Mouse (Mus musculus): ENCODE data around the gene Ptpre.
A peak's percentile ranks its signal among the peaks of the same experiment; 100 is the strongest.
"Not testable (repeated sequence)": the region's sequence is repeated elsewhere in the genome, so short reads cannot be mapped to it uniquely, and the experiment has no call there.

Ptpre gene

GRCm38 (mm10) chr7:135609028-135609427 lies 71.7 kb downstream of the Ptpre start:
- DNase-seq = no peak

GRCm38 (mm10) chr7:135609655-135610054 lies 72.4 kb downstream of the Ptpre start:
- DNase-seq = no peak

GRCm38 (mm10) chr7:135612276-135612675 lies 75.0 kb downstream of the Ptpre start:
- no peak for DNase-seq

DNA sequence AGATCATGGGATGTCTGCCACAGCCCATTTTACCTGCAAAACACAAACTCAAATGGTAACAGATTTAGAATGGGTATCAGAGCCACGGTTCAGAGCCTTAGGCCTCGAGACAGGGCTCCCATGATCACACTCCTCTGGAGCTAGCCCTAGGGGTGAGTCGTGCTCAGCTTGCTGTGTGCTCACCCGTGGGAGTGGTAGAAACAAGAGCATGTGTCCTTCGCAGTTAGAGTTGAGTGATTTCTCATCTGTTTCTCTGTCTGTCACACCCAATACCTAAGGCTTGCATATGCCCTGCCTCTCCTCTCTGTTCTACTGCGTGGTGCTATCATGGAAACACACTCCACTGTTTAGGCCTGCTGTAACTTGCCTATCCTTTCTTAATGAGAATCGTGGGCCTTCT lies 75.5 kb downstream of the Ptpre start:
- DNase-seq = no peak

- DNase-seq = no peak
Observed at GRCm38 (mm10) chr7:135613380-135613779, 76.1 kb downstream of the Ptpre start.

GRCm38 (mm10) chr7:135614892-135615291 lies 77.6 kb downstream of the Ptpre start:
- DNase-seq = no peak

GRCm38 (mm10) chr7:135616479-135616878 lies 79.2 kb downstream of the Ptpre start:
- not testable (repeated sequence) for DNase-seq

DNA sequence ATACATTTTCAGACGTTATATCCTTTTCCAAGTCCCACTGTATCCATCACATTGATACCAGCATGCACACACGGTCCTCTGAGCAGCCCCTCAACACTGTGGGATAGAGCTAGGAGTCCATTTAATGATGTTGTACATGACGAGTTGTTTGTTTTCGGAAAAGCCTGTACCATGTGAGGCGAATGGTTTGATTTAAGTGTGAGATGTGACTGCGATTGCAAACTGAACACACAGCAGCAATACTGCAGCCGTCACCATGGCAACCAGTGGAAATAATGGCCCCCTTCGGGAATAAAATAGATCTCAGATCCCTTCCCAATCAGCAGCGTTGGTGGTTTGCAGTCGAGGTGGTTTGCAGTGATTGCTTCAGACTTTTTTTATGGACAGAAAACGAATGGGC lies 80.5 kb downstream of the Ptpre start:
- DNase-seq = no peak

DNA sequence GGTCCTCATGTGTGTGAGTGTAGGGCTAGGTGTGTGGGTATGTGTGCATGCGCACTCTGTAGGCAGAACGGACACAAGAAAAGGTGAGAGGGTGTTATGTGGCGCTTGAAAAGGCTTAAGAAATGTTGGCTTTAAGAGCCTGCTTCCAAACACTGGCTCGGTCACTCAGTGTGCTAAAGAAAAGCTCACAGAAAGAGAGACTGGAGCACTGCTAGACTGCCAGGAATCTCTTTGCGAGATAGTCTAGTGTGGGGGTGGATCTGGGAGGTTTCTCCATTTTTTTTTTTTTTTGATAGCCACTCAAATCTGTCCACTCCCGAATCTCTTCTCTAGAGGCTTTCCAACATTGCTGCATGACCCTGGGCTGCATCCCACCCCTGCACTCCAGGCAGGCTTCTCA lies 84.4 kb downstream of the Ptpre start:
- no peak for DNase-seq

DNA sequence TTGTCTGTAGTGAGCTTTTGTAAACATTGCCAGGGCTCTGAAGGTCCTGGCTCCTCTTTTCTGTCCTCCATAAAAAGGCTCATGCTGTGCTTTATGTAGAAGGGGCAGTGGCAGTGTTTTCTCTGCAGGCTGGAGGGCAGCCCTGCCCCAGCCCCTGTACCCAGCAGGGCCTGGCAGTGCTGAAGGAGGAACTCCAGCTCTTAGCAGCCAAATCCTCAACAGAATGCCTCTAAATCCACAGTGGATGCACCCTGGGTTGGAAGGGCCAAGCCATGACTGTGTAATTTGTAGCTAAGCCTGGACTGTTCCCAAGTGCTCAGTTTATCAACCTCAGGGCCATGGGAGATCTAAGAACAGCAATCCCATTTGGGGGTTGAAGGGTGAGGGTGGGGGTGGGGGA lies 85.0 kb downstream of the Ptpre start:
- DNase-seq = no peak

- no peak for DNase-seq
Observed at GRCm38 (mm10) chr7:135624854-135625253, 87.6 kb downstream of the Ptpre start.

DNA sequence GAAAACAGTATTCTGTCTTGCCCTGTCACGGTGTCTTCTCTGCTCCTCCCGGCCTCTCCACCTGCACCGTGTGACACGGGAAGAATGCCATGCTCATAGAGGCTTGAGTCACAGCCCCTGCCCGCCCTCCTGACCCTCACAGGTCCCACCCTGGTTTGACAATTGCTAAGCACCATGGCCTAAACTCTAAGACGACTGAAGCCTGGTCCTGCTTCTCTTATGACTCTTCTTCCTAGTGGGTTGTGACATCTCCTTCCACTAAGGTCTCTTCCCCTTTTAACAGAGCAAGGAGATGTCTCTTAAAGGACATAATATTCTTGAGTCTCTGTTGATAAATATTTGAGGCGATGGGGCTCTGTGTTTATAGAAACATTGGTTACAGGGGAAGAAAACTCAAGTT lies 91.1 kb downstream of the Ptpre start:
- DNase-seq = no peak

- DNase-seq = no peak
Observed at GRCm38 (mm10) chr7:135629019-135629418, 91.7 kb downstream of the Ptpre start.

DNA sequence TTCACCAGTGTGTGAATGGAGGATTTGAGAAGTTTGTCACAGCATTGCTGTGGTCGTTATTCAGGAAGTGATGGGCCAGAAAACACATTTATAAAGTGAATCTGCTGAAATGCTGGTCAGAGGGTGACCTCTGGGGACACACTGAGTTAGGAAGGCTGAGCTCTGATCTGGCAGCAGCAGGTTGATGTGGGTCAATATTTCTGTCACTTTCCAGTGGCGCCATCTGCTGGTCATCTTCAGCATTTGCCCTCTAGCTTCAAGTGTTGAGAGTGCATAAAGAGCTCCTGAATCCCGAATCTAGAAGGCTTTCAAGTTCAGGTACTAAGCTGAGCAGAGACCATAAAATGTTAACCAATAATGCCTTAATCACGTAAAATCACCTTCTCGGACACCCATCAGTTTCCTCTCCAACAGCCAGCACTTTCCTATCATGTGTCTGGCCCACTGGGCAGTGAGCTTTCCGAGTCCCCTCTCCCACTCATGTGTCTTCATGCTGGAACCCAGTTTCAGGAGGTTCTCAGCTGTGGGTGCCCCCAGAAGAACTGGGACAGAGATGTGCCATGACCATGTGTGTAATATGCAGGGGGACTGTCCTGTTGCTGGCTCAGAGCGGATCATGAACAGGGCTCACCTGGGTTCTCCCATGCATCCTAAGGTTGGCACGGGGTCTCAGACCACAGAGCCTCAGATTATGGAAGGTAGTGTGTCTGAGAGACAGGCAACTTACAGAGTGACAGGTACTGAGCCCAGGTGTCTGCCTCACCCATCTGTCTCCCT lies 94.7 kb downstream of the Ptpre start:
- DNase-seq = peak; percentile 61 to 79

DNA sequence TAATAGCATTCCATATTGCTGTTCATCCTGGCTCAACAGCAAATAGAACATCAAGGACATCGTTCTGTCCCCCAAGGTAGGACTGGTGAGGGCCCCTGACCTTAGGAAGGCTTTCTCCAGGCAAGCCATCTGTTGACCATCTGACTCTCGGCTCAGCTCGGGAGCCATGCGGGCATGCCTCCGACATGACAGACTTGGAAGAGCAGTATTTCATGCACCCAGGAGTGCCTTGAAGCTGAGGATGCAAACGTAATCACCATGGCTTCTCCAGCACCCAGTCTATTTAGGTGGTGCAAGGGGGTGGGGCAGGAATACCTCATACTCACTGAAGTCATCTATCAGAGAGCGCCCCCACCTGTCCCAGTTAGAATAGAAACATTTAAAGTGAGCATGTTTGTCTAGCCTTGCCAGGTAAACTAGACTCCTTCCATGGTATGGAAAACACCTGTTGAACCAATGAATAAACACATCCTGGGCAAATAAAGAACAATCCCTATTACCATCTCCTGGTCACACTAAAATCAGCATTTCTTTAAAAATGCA lies 95.5 kb downstream of the Ptpre start:
- DNase-seq = no peak

DNA sequence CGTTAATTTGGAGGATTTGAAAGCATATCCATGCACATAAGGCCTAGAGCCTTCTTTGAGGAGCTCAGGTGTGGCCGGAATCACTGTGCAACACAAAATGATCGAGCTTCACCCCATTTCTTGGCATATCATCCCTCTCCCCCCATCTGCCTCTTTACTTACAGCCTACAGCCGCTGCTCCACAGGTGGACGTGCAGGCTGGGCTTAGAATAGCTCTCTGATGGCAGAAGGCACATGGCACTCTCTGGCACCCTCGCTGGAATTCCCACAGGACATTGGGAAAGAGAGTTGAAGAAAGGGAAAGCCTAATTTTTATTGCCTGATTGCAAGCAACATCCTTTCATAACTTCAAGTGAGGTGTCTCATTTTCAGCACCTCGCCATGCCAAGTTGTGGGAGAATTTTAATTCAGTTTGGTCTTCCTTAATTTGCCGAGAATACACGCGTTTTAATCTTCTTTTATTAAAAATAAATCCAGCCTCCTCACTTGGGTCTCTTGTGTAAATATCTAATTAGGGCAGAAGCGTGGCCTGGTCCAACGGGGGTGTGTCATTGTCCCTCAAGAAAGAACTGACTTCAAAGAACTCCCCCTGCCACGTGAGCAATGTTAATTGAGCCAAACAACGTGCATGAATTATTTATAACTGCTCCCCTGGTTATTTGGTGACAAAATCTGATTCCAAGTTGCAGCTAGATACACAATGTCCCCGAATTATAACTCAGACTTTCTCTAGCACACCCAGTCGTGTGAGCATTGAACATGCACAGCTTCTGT lies 97.8 kb downstream of the Ptpre start:
- DNase-seq = no peak

DNA sequence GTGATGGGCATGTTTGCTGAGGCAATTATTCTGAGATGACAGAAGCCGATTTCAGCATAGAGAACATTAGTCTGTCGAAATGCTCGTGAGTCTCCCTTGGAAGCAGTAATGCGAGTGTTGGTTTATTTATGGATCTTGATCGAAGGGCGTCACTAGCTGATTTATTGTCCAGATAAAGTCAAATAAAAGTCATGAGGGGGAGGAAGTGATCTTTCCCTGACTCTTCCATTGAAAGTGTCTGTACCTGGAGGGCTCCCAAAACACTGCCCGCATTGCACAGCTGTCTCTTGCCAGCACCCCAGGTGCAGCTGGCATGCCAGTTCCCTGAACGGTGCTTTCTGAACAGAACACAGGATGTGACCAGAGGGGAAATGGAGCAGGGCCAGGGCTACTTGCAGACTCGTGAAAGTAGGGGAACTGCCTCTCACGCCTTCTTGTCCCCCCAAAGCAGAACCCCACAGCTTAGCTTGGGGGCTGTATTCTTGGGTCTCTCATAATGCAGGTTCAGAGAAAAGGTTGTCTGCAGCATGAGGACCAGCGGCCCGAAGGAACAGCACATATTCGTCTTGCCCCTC lies 100.2 kb downstream of the Ptpre start:
- DNase-seq = no peak

GRCm38 (mm10) chr7:135639361-135639760 lies 102.1 kb downstream of the Ptpre start:
- DNase-seq = no peak

GRCm38 (mm10) chr7:135641698-135642507 lies 104.6 kb downstream of the Ptpre start:
- peak in 1 of 2 experiments; percentile 42 for DNase-seq

DNA sequence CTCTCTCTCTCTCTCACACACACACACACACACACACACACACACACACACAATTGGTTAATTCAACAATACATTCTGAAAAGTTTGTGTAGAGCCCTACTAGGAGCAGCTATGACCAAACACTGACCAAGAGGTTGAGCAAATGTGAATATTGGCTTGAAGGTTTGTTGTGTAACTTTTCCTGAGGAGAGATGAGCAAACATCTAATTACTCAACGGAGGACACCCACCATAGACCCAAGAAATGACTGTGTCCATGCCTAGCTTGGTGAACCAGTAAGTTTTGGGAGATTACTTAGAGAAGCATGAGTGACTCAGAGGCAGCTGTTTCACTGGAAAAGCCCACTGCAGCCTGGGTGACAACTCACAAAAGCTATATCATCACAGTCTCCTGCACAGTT lies 107.2 kb downstream of the Ptpre start:
- no peak for DNase-seq

DNA sequence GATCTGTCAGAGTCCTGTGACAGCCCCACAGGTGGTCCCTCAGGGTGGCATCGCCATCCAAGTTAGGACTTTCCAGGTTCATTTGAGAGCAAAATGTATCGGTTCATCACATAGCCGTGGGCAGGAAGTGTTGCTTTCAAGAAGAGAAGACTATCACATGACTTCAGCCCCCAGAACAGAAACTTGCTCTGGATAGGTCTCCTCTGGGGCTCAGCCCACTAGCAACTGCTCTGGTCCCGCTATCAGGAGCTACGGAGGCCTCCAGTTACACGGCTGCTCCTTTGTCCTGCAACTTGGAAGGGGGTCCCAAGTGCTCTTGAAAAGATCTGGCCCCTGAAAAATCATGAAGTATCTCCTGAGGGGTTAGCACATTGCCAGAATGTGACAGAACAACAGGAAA lies 109.7 kb downstream of the Ptpre start:
- DNase-seq = no peak

GRCm38 (mm10) chr7:135648821-135649220 lies 111.5 kb downstream of the Ptpre start:
- DNase-seq = no peak

DNA sequence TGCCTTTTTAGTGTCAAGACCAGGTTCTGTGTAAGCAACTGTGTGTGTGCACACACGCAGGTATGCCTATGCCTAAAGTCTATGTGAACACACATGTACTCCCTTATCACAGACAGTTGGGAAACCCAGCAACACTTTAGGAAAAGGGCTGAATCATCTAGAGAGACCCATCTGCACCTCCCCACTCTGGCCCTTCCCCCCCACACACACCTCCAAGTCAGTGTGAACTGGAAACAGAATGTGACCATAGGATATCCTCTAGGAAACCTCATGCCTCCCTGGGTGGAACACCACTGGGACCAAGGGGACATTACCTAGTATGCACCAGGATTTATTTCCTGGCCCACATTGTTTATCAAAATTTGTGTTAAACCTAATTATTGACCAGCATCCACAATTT lies 112.0 kb downstream of the Ptpre start:
- DNase-seq = no peak

All from lung, postnatal 4 days (tissue).